Mouse (Mus musculus) liver, embryonic 13.5 days (tissue): ENCODE measurements around the gene Faf2. TPM values are rescaled to one million over a fixed set of nuclear protein-coding genes. Genes with fewer than 3 reads are reported as not detected.

Source experiments
- ATAC-seq: fragments of 200-750 bp; cut with Nextera tagmentation; 2 replicates; pipeline ENCODE4 v1.8.0; 2017; ENCODE audit warnings: low read depth, mild to moderate bottlenecking, moderate number of reproducible peaks, moderate library complexity
- DNase-seq: peaks from one replicate; pipeline ENCODE4 v3.0.0; 2022
- H3K27ac ChIP-seq: fragments of 300-500 bp; sonication (generic); 2 replicates; pipeline ENCODE4 v1.5.1; 2015; ENCODE audit warnings: moderate library complexity, mild to moderate bottlenecking, inconsistent platforms
- H3K27me3 ChIP-seq: fragments of 300-500 bp; sonication (generic); 2 replicates; pipeline ENCODE4 v1.6.1; 2015; ENCODE audit warnings: mild to moderate bottlenecking, inconsistent platforms
- H3K36me3 ChIP-seq: fragments of 300-500 bp; sonication (generic); 2 replicates; pipeline ENCODE4 v1.6.1; 2015; ENCODE audit warnings: mild to moderate bottlenecking, inconsistent platforms
- H3K4me1 ChIP-seq: fragments of 300-500 bp; sonication (generic); replicated peaks from 2 replicates; pipeline ENCODE4 v1.6.1; 2015; ENCODE audit warnings: inconsistent platforms
- H3K4me2 ChIP-seq: fragments of 300-500 bp; sonication (generic); 2 replicates; pipeline ENCODE4 v1.6.1; 2015; ENCODE audit warnings: inconsistent platforms, mild to moderate bottlenecking, moderate library complexity
- H3K4me3 ChIP-seq: fragments of 300-500 bp; sonication (generic); replicated peaks from 2 replicates; pipeline ENCODE4 v1.5.1; 2015; ENCODE audit warnings: mild to moderate bottlenecking, inconsistent platforms
- H3K9ac ChIP-seq: fragments of 300-500 bp; sonication (generic); 2 replicates; pipeline ENCODE4 v1.6.1; 2015; ENCODE audit warnings: mild to moderate bottlenecking, inconsistent platforms
- H3K9me3 ChIP-seq: fragments of 300-500 bp; sonication (generic); replicated peaks from 2 replicates; pipeline ENCODE4 v1.6.1; 2016; ENCODE audit warnings: inconsistent platforms
- WGBS: fragments of 180-500 bp; shearing (Covaris S2); methylation state at CpG from one replicate; pipeline ENCODE4 v1.1.7; 2015; ENCODE audit not compliant: insufficient replicate concordance; 5-methylcytosine and 5-hydroxymethylcytosine counted together
- polyA plus RNA-seq: library from polyadenylated mRNA; unstranded; fragments of >200 nt; fragmentation: Nextera tagmentation; extraction: Ambion mirVana; gene quantifications from 2 replicates; pipeline ENCODE4 v1.2.1, GENCODE M21; 2015

Faf2 gene
- polyA plus RNA-seq, 1 experiment from 2014 or later = 30.5 TPM

DNA sequence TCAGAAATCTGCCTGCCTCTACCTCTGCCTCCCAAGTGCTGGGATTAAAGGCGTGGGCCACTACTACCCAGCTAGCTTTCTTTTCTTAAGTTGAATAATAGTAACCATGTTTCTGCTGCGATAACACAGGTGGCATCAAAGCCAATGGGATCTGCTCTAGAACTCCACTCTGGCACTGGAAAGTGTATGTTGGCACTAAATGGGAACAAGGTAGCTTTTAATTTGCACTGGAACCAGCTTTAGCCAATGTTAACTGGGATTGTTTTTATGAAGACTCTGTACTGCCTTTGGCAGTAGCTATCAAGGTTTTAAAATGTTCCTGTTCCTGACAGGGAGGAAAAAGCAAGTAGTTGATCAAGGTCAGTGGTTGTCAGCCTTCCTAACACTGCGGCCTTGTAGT, 13.4 kb downstream of the Faf2 start:
- H3K27ac ChIP-seq = no peak overlapping the region
- H3K9me3 ChIP-seq = no peaks in the 10 kb centered on the region
- no peak overlapping the region for H3K4me2 ChIP-seq
- no peaks in the 10 kb centered on the region for H3K4me1 ChIP-seq
- DNase-seq (no peak), ATAC-seq (no peak)
- H3K4me3 ChIP-seq = no peak overlapping the region
- H3K9ac ChIP-seq = no peak overlapping the region
- no peaks in the 10 kb centered on the region for H3K27me3 ChIP-seq
- H3K36me3 ChIP-seq = peaks cover 47% of the 10 kb centered on the region
- 85% methylated on average over 3 of the region's 3 CpGs for WGBS

DNA sequence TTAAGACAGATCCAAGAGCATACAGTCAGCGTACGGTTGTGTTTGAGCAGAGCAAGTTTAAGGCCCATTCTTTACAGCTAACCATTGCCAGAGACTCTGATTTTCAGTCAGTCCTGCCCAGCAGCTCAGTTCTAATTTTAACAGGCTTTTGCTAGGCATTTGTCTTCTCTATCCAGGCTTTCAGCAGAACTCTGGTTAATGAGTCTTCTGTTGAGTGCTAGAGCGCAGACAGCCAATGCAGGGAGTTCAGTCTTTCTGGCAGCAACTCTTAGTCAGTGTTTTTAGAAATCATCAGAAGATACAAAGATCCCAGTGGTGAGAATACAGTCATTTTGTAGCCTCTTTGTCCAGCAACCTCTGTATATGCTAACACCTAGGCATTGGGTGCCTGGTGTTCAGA, 28.9 kb downstream of the Faf2 start:
- DNase-seq (no peak), ATAC-seq (no peak)
- Histone ChIP-seq H3K36me3 (peaks cover 99% of the 10 kb centered on the region), H3K9ac (no peak overlapping the region), H3K27me3 (no peaks in the 10 kb centered on the region), H3K4me2 (no peak overlapping the region), H3K4me1 (no peaks in the 10 kb centered on the region), H3K4me3 (no peak overlapping the region), H3K9me3 (no peaks in the 10 kb centered on the region), H3K27ac (no peak overlapping the region)
- 86% methylated on average over 3 of the region's 3 CpGs for WGBS

DNA sequence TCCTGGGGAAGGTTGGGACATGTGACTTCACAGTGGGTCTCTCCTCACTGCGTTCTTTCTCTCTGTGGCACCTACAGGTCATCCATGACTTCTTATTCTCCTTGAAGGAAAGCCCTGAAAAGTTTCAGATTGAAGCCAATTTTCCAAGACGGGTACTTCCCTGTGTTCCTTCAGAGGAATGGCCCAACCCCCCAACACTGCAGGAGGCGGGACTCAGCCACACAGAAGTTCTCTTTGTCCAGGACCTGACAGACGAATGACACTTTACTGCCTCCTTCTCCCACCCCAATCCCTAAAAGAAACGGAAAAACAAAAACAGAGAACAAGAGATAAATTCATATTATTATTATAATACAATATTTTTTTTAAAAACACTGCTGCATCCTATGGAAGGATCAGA, 39.3 kb downstream of the Faf2 start:
- DNase-seq (no peak), ATAC-seq (no peak)
- H3K9me3 ChIP-seq = no peaks in the 10 kb centered on the region
- H3K9ac ChIP-seq = no peak overlapping the region
- H3K4me2 ChIP-seq = no peak overlapping the region
- no peaks in the 10 kb centered on the region for H3K27me3 ChIP-seq
- no peak overlapping the region for H3K4me3 ChIP-seq
- H3K27ac ChIP-seq = no peak overlapping the region
- H3K36me3 ChIP-seq = peaks cover 72% of the 10 kb centered on the region
- WGBS = 79% methylated on average over 5 of the region's 5 CpGs
- no peaks in the 10 kb centered on the region for H3K4me1 ChIP-seq

DNA sequence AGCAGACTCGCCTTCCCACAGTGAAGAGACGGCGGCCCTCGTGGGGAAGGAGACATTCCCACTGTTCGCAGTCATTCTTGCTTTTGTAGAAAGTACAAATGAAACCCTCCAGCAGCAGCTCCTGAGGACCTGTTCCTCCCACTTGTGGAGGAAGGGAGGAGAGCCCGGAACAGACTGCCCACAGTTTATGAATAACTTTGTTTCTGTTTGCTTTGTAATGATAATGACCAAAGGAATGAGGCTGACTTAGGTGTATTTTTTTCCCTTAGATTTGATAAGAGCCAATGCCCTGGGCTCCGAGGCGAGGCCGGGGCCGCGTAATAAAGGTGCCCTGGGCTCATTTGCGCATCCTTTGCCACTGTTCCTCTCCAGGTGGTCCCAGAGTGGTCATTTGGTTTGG, 39.8 kb downstream of the Faf2 start:
- WGBS = 86% methylated on average over 12 of the region's 12 CpGs
- Histone ChIP-seq H3K9me3 (no peaks in the 10 kb centered on the region), H3K9ac (no peak overlapping the region)

DNA sequence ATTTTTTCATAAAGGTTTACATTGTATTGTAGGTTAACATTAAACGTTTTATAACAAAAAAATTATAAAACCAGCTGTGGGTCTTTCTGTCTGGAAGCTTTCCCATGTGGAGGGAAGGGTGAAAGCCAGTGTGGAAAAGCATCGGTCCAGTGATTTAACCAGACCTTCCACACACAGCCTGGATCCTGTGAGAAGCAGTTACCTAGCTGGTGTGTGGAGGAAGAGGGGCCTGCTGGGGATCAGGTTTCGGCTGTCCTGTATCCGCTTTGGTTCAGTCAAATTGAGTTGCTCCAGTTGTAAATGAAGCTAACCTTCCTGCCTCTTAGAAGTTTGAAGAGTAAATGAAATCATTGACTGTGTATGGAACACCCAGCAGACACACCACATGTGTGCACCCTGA, 42.4 kb downstream of the Faf2 start:
- Histone ChIP-seq H3K4me1 (no peaks in the 10 kb centered on the region), H3K4me2 (no peak overlapping the region), H3K4me3 (no peak overlapping the region), H3K27me3 (no peaks in the 10 kb centered on the region), H3K36me3 (peaks cover 41% of the 10 kb centered on the region), H3K9ac (no peak overlapping the region), H3K9me3 (0 out of 2 replicates have a peak, but pooled peaks cover under 1% of the 10 kb centered on the region), H3K27ac (no peak overlapping the region)
- no peak for ATAC-seq
- WGBS = 80% methylated on average over 4 of the region's 4 CpGs
- no peak for DNase-seq

More for the DNA sequence above, 39.8 kb downstream of the Faf2 start:
- no peak overlapping the region for H3K27ac ChIP-seq
- no peaks in the 10 kb centered on the region for H3K4me1 ChIP-seq
- no peaks in the 10 kb centered on the region for H3K27me3 ChIP-seq
- no peak for ATAC-seq
- no peak for DNase-seq
- H3K36me3 ChIP-seq = peaks cover 67% of the 10 kb centered on the region
- H3K4me2 ChIP-seq = no peak overlapping the region
- H3K4me3 ChIP-seq = no peak overlapping the region

DNA sequence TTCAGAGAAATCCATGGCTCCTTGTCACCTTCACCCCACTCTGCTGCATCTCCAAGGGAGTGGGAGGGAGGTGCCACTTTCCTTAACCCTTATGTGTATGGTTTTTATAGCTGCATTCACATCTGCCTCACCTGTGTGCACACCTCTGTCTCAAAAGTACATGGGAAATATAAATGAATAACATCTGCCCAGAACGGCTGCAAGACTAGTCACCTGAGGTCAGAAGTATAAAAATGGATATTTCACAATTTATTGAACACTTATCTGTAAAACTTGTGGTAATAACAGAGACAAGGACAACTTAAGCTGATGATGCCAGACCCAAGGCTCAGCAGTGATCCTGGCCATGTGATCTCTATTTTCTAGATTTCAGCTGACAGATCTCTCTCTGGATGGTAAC, 42.9 kb downstream of the Faf2 start:
- 84% methylated on average over 1 of the region's 1 CpGs for WGBS
- no peak overlapping the region for H3K9ac ChIP-seq
- ATAC-seq = no peak

GRCm38 (mm10) chr13:54665062-54665461, 43.5 kb downstream of the Faf2 start:
- Histone ChIP-seq H3K9me3 (0 out of 2 replicates have a peak, but pooled peaks cover 3% of the 10 kb centered on the region), H3K9ac (no peak overlapping the region), H3K36me3 (peaks cover 33% of the 10 kb centered on the region), H3K4me3 (no peak overlapping the region), H3K4me2 (no peak overlapping the region), H3K27ac (no peak overlapping the region), H3K4me1 (no peaks in the 10 kb centered on the region), H3K27me3 (no peaks in the 10 kb centered on the region)
- 84% methylated on average over 7 of the region's 7 CpGs for WGBS
- no peak for DNase-seq
- no peak for ATAC-seq

More for the DNA sequence above, 42.9 kb downstream of the Faf2 start:
- Histone ChIP-seq H3K9me3 (0 out of 2 replicates have a peak, but pooled peaks cover 3% of the 10 kb centered on the region), H3K27ac (no peak overlapping the region), H3K27me3 (no peaks in the 10 kb centered on the region), H3K4me2 (no peak overlapping the region), H3K4me1 (no peaks in the 10 kb centered on the region), H3K36me3 (peaks cover 37% of the 10 kb centered on the region), H3K4me3 (no peak overlapping the region)
- no peak for DNase-seq

GRCm38 (mm10) chr13:54670491-54670890, 48.9 kb downstream of the Faf2 start:
- Histone ChIP-seq H3K27me3 (no peaks in the 10 kb centered on the region), H3K4me1 (no peaks in the 10 kb centered on the region), H3K4me2 (no peak overlapping the region), H3K9me3 (0 out of 2 replicates have a peak, but pooled peaks cover 3% of the 10 kb centered on the region), H3K36me3 (no peaks in the 10 kb centered on the region), H3K9ac (no peak overlapping the region), H3K4me3 (no peak overlapping the region), H3K27ac (no peak overlapping the region)
- 61% methylated on average over 2 of the region's 2 CpGs for WGBS
- DNase-seq (no peak), ATAC-seq (no peak)

DNA sequence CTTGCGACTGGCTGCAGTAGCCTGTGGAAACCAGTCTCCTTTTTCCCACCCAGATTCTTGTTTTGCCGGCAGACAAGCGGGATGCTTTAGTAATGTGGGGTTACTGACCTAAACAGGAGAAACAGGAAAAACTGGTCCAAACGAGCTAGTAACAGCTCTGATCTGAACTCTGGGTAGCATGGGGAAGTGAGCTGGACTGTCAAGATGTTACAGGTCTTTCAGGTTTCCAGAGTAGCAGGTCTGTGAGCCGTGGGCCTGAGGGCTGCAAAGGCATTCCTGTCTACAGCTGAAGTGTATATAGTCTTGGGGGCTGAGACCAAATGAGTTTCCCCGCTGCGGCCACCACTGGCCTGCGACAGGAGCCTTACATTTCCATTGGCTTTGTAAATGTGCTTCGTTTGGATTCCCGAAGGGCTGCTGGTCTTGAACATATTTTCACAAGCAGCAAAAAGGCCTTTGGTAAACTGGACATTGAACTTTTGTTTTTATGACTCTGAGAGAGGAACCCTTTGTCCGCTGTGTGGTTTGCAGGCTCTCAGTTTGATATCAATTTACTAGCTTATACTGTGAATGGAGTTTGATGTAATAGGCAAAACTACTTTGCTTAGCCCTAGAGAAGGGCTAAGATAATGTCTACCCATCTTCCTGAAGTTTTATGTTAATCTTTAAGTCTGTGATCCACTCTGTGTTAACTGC, 54.5 kb downstream of the Faf2 start:
- Histone ChIP-seq H3K9ac (no peak overlapping the region), H3K27ac (no peak overlapping the region), H3K4me2 (no peak overlapping the region), H3K4me1 (peaks cover 26% of the 10 kb centered on the region), H3K4me3 (no peak overlapping the region), H3K36me3 (peaks cover 25% of the 10 kb centered on the region), H3K27me3 (no peaks in the 10 kb centered on the region), H3K9me3 (no peaks in the 10 kb centered on the region)
- WGBS = 63% methylated on average over 11 of the region's 11 CpGs
- DNase-seq (no peak), ATAC-seq (no peak)

DNA sequence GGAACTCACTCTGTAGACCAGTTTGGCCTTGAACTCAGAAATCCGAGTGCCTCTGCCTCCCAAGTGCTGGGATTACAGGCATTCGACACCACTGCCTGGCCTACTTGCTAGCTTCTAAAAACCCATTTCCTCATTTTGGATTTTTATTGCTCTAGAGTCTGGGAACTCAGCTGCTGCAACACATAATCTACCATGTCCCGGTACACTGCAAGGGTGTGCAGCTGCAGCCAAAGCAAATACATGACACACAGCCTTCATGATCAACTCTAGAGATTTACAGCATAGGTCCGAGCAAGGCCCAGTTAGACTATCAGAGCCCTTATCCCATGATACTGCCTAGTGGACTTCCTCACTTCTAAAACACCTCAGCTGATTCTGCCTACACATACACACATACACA, 56.7 kb downstream of the Faf2 start:
- no peak overlapping the region for H3K9ac ChIP-seq
- H3K4me3 ChIP-seq = no peak overlapping the region
- no peak for ATAC-seq
- DNase-seq = no peak
- no peaks in the 10 kb centered on the region for H3K9me3 ChIP-seq
- 74% methylated on average over 4 of the region's 4 CpGs for WGBS
- H3K36me3 ChIP-seq = peaks cover 47% of the 10 kb centered on the region
- H3K27me3 ChIP-seq = no peaks in the 10 kb centered on the region
- H3K27ac ChIP-seq = peak overlapping the region; percentile 10; the same call in 1 of the 2 replicates
- no peak overlapping the region for H3K4me2 ChIP-seq
- peaks cover 44% of the 10 kb centered on the region for H3K4me1 ChIP-seq

- Histone ChIP-seq H3K27ac (peak overlapping the region; percentile 97), H3K4me2 (peak overlapping the region; percentile 74), H3K4me1 (peaks cover 65% of the 10 kb centered on the region), H3K4me3 (peak overlapping the region; percentile 58), H3K9ac (peak overlapping the region; percentile 76), H3K36me3 (peaks cover 63% of the 10 kb centered on the region), H3K9me3 (no peaks in the 10 kb centered on the region), H3K27me3 (no peaks in the 10 kb centered on the region)
- peak; percentile 87 for DNase-seq
- ATAC-seq = peak; percentile 98
- 48% methylated on average over 17 of the region's 17 CpGs for WGBS
Measured at GRCm38 (mm10) chr13:54680184-54680853, 58.7 kb downstream of the Faf2 start.
